Mouse (Mus musculus) midbrain, embryonic 16.5 days (tissue): ENCODE measurements at regions not wholly inside any gene's neighbourhood (a gene's known extent, or its start where the extent isn't known, plus 50 kb on each side); places are given as distances from the start of the nearest gene placed in this dataset.
"Not testable (repeated sequence)": the region's sequence is repeated elsewhere in the genome, so short reads cannot be mapped to it uniquely, and the experiment has no call there.

Experiments
- ATAC-seq: fragments of 200-750 bp; cut with Nextera tagmentation; 2 replicates; pipeline ENCODE4 v1.8.0; 2017; ENCODE audit warnings: moderate TSS enrichment
- H3K27ac ChIP-seq: fragments of 300-500 bp; sonication (generic); 2 replicates; pipeline ENCODE4 v1.5.1; 2014; ENCODE audit warnings: mild to moderate bottlenecking, low read length, mixed read lengths
- H3K27me3 ChIP-seq: fragments of 300-500 bp; sonication (generic); 2 replicates; pipeline ENCODE4 v1.6.1; 2014; ENCODE audit warnings: low read depth, low read length, mixed read lengths; ENCODE audit not compliant: control insufficient read depth, insufficient read depth
- H3K36me3 ChIP-seq: fragments of 300-500 bp; sonication (generic); 2 replicates; pipeline ENCODE4 v1.6.1; 2014; ENCODE audit warnings: mild to moderate bottlenecking, low read length, moderate library complexity, mixed read lengths; ENCODE audit not compliant: control insufficient read depth, insufficient read depth
- H3K4me1 ChIP-seq: fragments of 300-500 bp; sonication (generic); 2 replicates; pipeline ENCODE4 v1.6.1; 2014; ENCODE audit warnings: mild to moderate bottlenecking, low read length, mixed read lengths; ENCODE audit not compliant: control insufficient read depth, insufficient read depth
- H3K4me2 ChIP-seq: fragments of 300-500 bp; sonication (generic); 2 replicates; pipeline ENCODE4 v1.6.1; 2014; ENCODE audit warnings: mild to moderate bottlenecking, low read length, mixed read lengths
- H3K4me3 ChIP-seq: fragments of 300-500 bp; sonication (generic); 2 replicates; pipeline ENCODE4 v1.5.1; 2014; ENCODE audit warnings: low read depth, mild to moderate bottlenecking, low read length, moderate library complexity, mixed read lengths
- H3K9ac ChIP-seq: fragments of 300-500 bp; sonication (generic); 2 replicates; pipeline ENCODE4 v1.6.1; 2014; ENCODE audit warnings: low read depth, low read length, mixed read lengths
- H3K9me3 ChIP-seq: fragments of 300-500 bp; sonication (generic); replicated peaks from 2 replicates; pipeline ENCODE4 v1.6.1; 2014; ENCODE audit warnings: mild to moderate bottlenecking, low read length, mixed read lengths; ENCODE audit not compliant: control insufficient read depth, poor library complexity, severe bottlenecking
- WGBS: fragments of 180-500 bp; shearing (Covaris S2); extraction: QIAGEN DNeasy Blood & Tissue Kit; methylation state at CpG from one replicate; pipeline ENCODE4 v1.1.7; 2014; 5-methylcytosine and 5-hydroxymethylcytosine counted together

GRCm38 (mm10) chr11:91213104-91213503 lies 364.3 kb downstream of the Kif2b start:
- 70% methylated on average over 2 of the region's 2 CpGs for WGBS
- no peaks in the 10 kb centered on the region for H3K27me3 ChIP-seq
- no peak overlapping the region for H3K9ac ChIP-seq
- no peak for ATAC-seq
- H3K27ac ChIP-seq, result no peak overlapping the region
- no peaks in the 10 kb centered on the region for H3K4me1 ChIP-seq
- no peak overlapping the region for H3K4me2 ChIP-seq
- H3K36me3 ChIP-seq, result no peaks in the 10 kb centered on the region
- no peak overlapping the region for H3K4me3 ChIP-seq
- H3K9me3 ChIP-seq, result no peaks in the 10 kb centered on the region

GRCm38 (mm10) chr11:91206470-91206869 lies 370.9 kb downstream of the Kif2b start:
- Histone ChIP-seq H3K9me3 (no peaks in the 10 kb centered on the region), H3K27me3 (no peaks in the 10 kb centered on the region), H3K4me1 (no peaks in the 10 kb centered on the region), H3K4me2 (no peak overlapping the region), H3K27ac (no peak overlapping the region), H3K36me3 (no peaks in the 10 kb centered on the region), H3K9ac (no peak overlapping the region), H3K4me3 (no peak overlapping the region)
- 21% methylated on average over 7 of the region's 7 CpGs for WGBS
- no peak for ATAC-seq

- H3K9ac ChIP-seq, result no peak overlapping the region
- no peak overlapping the region for H3K4me3 ChIP-seq
- peak overlapping the region; percentile 27 for H3K4me2 ChIP-seq
- H3K27ac ChIP-seq, result no peak overlapping the region
- no peak for ATAC-seq
- H3K9me3 ChIP-seq, result no peaks in the 10 kb centered on the region
- H3K27me3 ChIP-seq, result no peaks in the 10 kb centered on the region
- WGBS, result 68% methylated on average over 7 of the region's 7 CpGs
- no peaks in the 10 kb centered on the region for H3K4me1 ChIP-seq
- H3K36me3 ChIP-seq, result no peaks in the 10 kb centered on the region
Observed at GRCm38 (mm10) chr11:91204416-91204815, 372.9 kb downstream of the Kif2b start.

- 10% methylated on average over 4 of the region's 4 CpGs for WGBS
Observed at GRCm38 (mm10) chr11:91196841-91197240, 380.5 kb downstream of the Kif2b start.

GRCm38 (mm10) chr11:91196351-91196750 lies 381.0 kb downstream of the Kif2b start:
- Histone ChIP-seq H3K4me2 (no peak overlapping the region), H3K27me3 (no peaks in the 10 kb centered on the region), H3K36me3 (no peaks in the 10 kb centered on the region), H3K9ac (no peak overlapping the region), H3K4me3 (no peak overlapping the region), H3K27ac (no peak overlapping the region), H3K9me3 (no peaks in the 10 kb centered on the region), H3K4me1 (no peaks in the 10 kb centered on the region)
- ATAC-seq, result no peak
- WGBS, result 9% methylated on average over 6 of the region's 6 CpGs

More at GRCm38 (mm10) chr11:91196841-91197240, 380.5 kb downstream of the Kif2b start:
- Histone ChIP-seq H3K27me3 (no peaks in the 10 kb centered on the region), H3K4me3 (no peak overlapping the region), H3K27ac (no peak overlapping the region), H3K4me2 (no peak overlapping the region), H3K4me1 (no peaks in the 10 kb centered on the region), H3K9ac (no peak overlapping the region), H3K9me3 (no peaks in the 10 kb centered on the region), H3K36me3 (no peaks in the 10 kb centered on the region)
- ATAC-seq, result no peak

- not testable (repeated sequence) for H3K9ac ChIP-seq, H3K27me3 ChIP-seq, ATAC-seq, H3K4me2 ChIP-seq, H3K4me1 ChIP-seq, H3K36me3 ChIP-seq, H3K27ac ChIP-seq, H3K4me3 ChIP-seq, H3K9me3 ChIP-seq
- 85% methylated on average over 2 of the region's 2 CpGs for WGBS
Observed at GRCm38 (mm10) chr11:91167336-91167735, 410.0 kb downstream of the Kif2b start.

- WGBS, result 47% methylated on average over 9 of the region's 9 CpGs
Observed at GRCm38 (mm10) chr11:91133753-91134270, 443.5 kb downstream of the Kif2b start.

GRCm38 (mm10) chr11:91132771-91133380 lies 444.5 kb downstream of the Kif2b start:
- Histone ChIP-seq H3K4me2 (no peak overlapping the region), H3K9ac (no peak overlapping the region), H3K9me3 (no peaks in the 10 kb centered on the region), H3K4me1 (peaks cover 16% of the 10 kb centered on the region), H3K27me3 (no peaks in the 10 kb centered on the region), H3K36me3 (no peaks in the 10 kb centered on the region), H3K4me3 (no peak overlapping the region), H3K27ac (peak overlapping the region; percentile 65)
- 25% methylated on average over 7 of the region's 7 CpGs for WGBS
- no peak; the same call in 1 of the 2 replicates for ATAC-seq

More at GRCm38 (mm10) chr11:91133753-91134270, 443.5 kb downstream of the Kif2b start:
- H3K9me3 ChIP-seq, result no peaks in the 10 kb centered on the region
- H3K4me2 ChIP-seq, result no peak overlapping the region
- no peak overlapping the region for H3K4me3 ChIP-seq
- no peak overlapping the region for H3K9ac ChIP-seq
- ATAC-seq, result no peak
- no peaks in the 10 kb centered on the region for H3K27me3 ChIP-seq
- peaks cover 16% of the 10 kb centered on the region for H3K4me1 ChIP-seq
- H3K36me3 ChIP-seq, result no peaks in the 10 kb centered on the region
- peak overlapping the region; percentile 66; the same call in 1 of the 2 replicates for H3K27ac ChIP-seq

GRCm38 (mm10) chr11:91131960-91132359 lies 443.8 kb upstream of the Tom1l1 start:
- Histone ChIP-seq H3K36me3 (no peaks in the 10 kb centered on the region), H3K4me1 (peaks cover 16% of the 10 kb centered on the region), H3K4me3 (no peak overlapping the region), H3K27ac (peak overlapping the region; percentile 51; the same call in 1 of the 2 replicates), H3K27me3 (no peaks in the 10 kb centered on the region), H3K9ac (no peak overlapping the region), H3K4me2 (no peak overlapping the region), H3K9me3 (no peaks in the 10 kb centered on the region)
- 16% methylated on average over 6 of the region's 6 CpGs for WGBS
- ATAC-seq, result no peak
